In the genomic region with DNA sequence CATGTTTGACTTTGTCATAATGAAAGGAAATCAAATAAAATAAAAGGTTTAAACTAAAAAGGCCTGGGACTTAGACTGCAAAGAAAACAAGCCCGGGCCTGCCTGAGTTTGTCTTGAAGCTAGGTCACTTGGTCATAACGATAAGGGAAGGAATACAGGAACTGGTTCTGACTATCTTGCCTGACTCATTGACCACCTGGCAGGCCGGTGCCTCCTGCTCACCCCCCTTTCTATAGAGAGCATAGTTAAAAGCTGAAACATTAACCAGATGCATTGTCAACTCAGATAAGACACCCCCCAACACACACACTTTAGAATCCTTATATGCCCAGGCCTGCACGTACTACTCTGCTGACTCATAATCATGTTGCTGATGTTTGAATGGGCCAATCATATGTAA, we compare ENCODE assay signal across 8 mouse cellular contexts. TPM values are rescaled to one million over a fixed set of nuclear protein-coding genes. Genes with fewer than 3 reads are reported as not detected.
DNase-seq lines count a peak whose midpoint lies in the region; ATAC-seq and TF ChIP-seq lines count a peak whose summit lies in the region.
"Not testable (repeated sequence)": the region's sequence is repeated elsewhere in the genome, so short reads cannot be mapped to it uniquely, and the experiment has no call there.
"Had no signal": no experiment of that assay in that cellular context is flagged by ENCODE, and none has a peak within 500 bp of the region (broad histone marks: within the 10 kb centered on the region; RNA-seq: fewer than 3 reads in every experiment).

No protein-coding gene starts in this region.

- H3K4me2 ChIP-seq in heart, embryonic 11.5 days; liver, embryonic 12.5 days; liver, postnatal 0 days (ENCODE audit: low read depth, low read length); stomach, embryonic 15.5 days: not testable (repeated sequence)

- not testable (repeated sequence) for H3K4me3 ChIP-seq in heart, embryonic 11.5 days (ENCODE audit: low read depth, low read length); liver, embryonic 12.5 days; liver, postnatal 0 days (ENCODE audit: low read depth, low read length); stomach, embryonic 15.5 days (replicated peaks)

- TF ChIP-seq EP300 in liver, postnatal 0 days (IDR thresholded peaks at IDR 0.05; ENCODE audit: low read depth) = peak; percentile 20; the same call in 1 of the 2 replicates

- H3K4me1 ChIP-seq in heart, embryonic 11.5 days (ENCODE audit: control insufficient read depth, insufficient read depth, low read length); liver, embryonic 12.5 days; liver, postnatal 0 days (ENCODE audit: insufficient read depth); stomach, embryonic 15.5 days: not testable (repeated sequence)

- TF ChIP-seq CTCF in liver, postnatal 0 days (IDR thresholded peaks at IDR 0.05; ENCODE audit: low read depth) = not testable (repeated sequence)

- not testable (repeated sequence) for H3K9ac ChIP-seq in heart, embryonic 11.5 days (ENCODE audit: low read depth, low read length); liver, embryonic 12.5 days; liver, postnatal 0 days (replicated peaks); stomach, embryonic 15.5 days

- not testable (repeated sequence) for H3K9me3 ChIP-seq in heart, embryonic 11.5 days (replicated peaks; ENCODE audit: control insufficient read depth, low read length); liver, embryonic 12.5 days (replicated peaks); liver, postnatal 0 days (ENCODE audit: low read length); stomach, embryonic 15.5 days

- H3K27ac ChIP-seq in heart, embryonic 11.5 days (ENCODE audit: low read depth, low read length); liver, embryonic 12.5 days; liver, postnatal 0 days (ENCODE audit: low read depth); stomach, embryonic 15.5 days: not testable (repeated sequence)

- 43% methylated on average over 4 of the region's 4 CpGs for WGBS in heart, embryonic 11.5 days (ENCODE audit: insufficient replicate concordance)
- 28% methylated on average over 4 of the region's 4 CpGs for WGBS in liver, embryonic 12.5 days (ENCODE audit: insufficient replicate concordance)
- 60% methylated on average over 4 of the region's 4 CpGs for WGBS in liver, postnatal 0 days (ENCODE audit: insufficient replicate concordance)
- 55% methylated on average over 4 of the region's 4 CpGs for WGBS in stomach, embryonic 15.5 days

- DNase-seq in MEL-GATA-1-ER (ENCODE audit: extremely low read depth, low read depth) = peak; percentile 65
- peak; percentile 33 for DNase-seq in c-Kit-positive CD71-positive TER-119-positive erythroid progenitor cells, embryonic 14.5 days (ENCODE audit: low spot score)
- not testable (repeated sequence) for DNase-seq in liver, postnatal 0 days

- peak; percentile 8 for ATAC-seq in CD4-positive, CD25-positive, alpha-beta regulatory T cell, adult 4 months
- ATAC-seq in heart, embryonic 11.5 days (replicated peaks; ENCODE audit: insufficient number of reproducible peaks, low FRiP score, low TSS enrichment) = peak; percentile 80
- peak; percentile 81 for ATAC-seq in liver, embryonic 12.5 days
- ATAC-seq in liver, postnatal 0 days = peak; percentile 56
- ATAC-seq in stomach, embryonic 15.5 days (ENCODE audit: insufficient read depth, low FRiP score, low read depth) = peak; percentile 39; the same call in 1 of the 2 replicates

- not testable (repeated sequence) for H3K36me3 ChIP-seq in heart, embryonic 11.5 days (ENCODE audit: control insufficient read depth, insufficient read depth, low read length); liver, embryonic 12.5 days; liver, postnatal 0 days (replicated peaks; ENCODE audit: insufficient read depth, low read length); stomach, embryonic 15.5 days

- not testable (repeated sequence) for H3K27me3 ChIP-seq in heart, embryonic 11.5 days (ENCODE audit: control insufficient read depth, insufficient read depth, low read length); liver, embryonic 12.5 days (replicated peaks); liver, postnatal 0 days (ENCODE audit: insufficient read depth, low read length); stomach, embryonic 15.5 days (replicated peaks)

RNA-seq across cellular contexts. Expression of gene Resf1, which starts 46.6 kb away (rescaled TPM):
- 100 to 1,000 TPM; 268 to 366 TPM for polyA plus RNA-seq in CD4-positive, CD25-positive, alpha-beta regulatory T cell, adult 4 months (2017; shearing (Covaris generic))
- 29.7 and 37.7 TPM in 2 replicates for polyA plus RNA-seq in heart, embryonic 11.5 days (2014; fragmentation: Nextera tagmentation; extraction: Ambion mirVana)
- polyA plus RNA-seq in liver, embryonic 12.5 days (2016; fragmentation: Nextera tagmentation; extraction: Ambion mirVana) = 34.5 and 35.0 TPM in 2 replicates
- polyA plus RNA-seq in liver, postnatal 0 days (2015; fragmentation: Nextera tagmentation; extraction: Ambion mirVana) = 16.0 and 22.3 TPM in 2 replicates
- 40.1 and 43.7 TPM in 2 replicates for polyA plus RNA-seq in stomach, embryonic 15.5 days (2015; fragmentation: Nextera tagmentation; extraction: Ambion mirVana)

RNA-seq across cellular contexts. Expression of gene Bicd1, which starts 52.9 kb away (rescaled TPM):
- polyA plus RNA-seq in CD4-positive, CD25-positive, alpha-beta regulatory T cell, adult 4 months (2017; shearing (Covaris generic)) = 10 to 100 TPM; 20.1 to 21.6 TPM
- polyA plus RNA-seq in heart, embryonic 11.5 days (2014; fragmentation: Nextera tagmentation; extraction: Ambion mirVana) = 6.7 and 7.7 TPM in 2 replicates
- 1.5 and 2.1 TPM in 2 replicates for polyA plus RNA-seq in liver, embryonic 12.5 days (2016; fragmentation: Nextera tagmentation; extraction: Ambion mirVana)
- polyA plus RNA-seq in liver, postnatal 0 days (2015; fragmentation: Nextera tagmentation; extraction: Ambion mirVana) = 0.45 and 0.78 TPM in 2 replicates
- 11.9 and 12.9 TPM in 2 replicates for polyA plus RNA-seq in stomach, embryonic 15.5 days (2015; fragmentation: Nextera tagmentation; extraction: Ambion mirVana)
- polyA plus RNA-seq: erythroblast, embryonic 14.5 days had no signal

Comparison
In these comparisons a context has a peak if more than half of its experiments do, and no peak if none do; other contexts are left out.
1. ATAC-seq: peak in every context shown above with its lines; median percentile 81 in liver, embryonic 12.5 days; 80 in heart, embryonic 11.5 days; 56 in liver, postnatal 0 days; 39 in stomach, embryonic 15.5 days; 8 in CD4-positive, CD25-positive, alpha-beta regulatory T cell, adult 4 months.